Mouse (Mus musculus): ENCODE measurements around the gene Lpin2. TPM values are rescaled to one million over a fixed set of nuclear protein-coding genes. Genes with fewer than 3 reads are reported as not detected.

Gene Lpin2
- total RNA-seq, 2 experiments from 2014 or later = 74.0 to 89.0 TPM

GRCm38 (mm10) chr17:71194906-71195632 lies 12.7 kb downstream of the Lpin2 start:
- intact Hi-C loops (cut with DNase I) = loop anchor here (1.0 kb wide), 1 partner anchor 131 kb away; no protein-coding TSS in a partner anchor
- DNase-seq (ENCODE audit: low spot score in 2 of 2) = no peak

GRCm38 (mm10) chr17:71195633-71196391 lies 13.5 kb downstream of the Lpin2 start:
- no peak for DNase-seq (ENCODE audit: low spot score in 2 of 2)
- intact Hi-C loops (cut with DNase I) = loop anchor here (1.0 kb wide), 1 partner anchor 132 kb away; no protein-coding TSS in a partner anchor

- intact Hi-C loops (cut with DNase I) = no loop called here
- DNase-seq (ENCODE audit: low spot score in 2 of 2) = no peak
Measured at GRCm38 (mm10) chr17:71196415-71196814, 14.1 kb downstream of the Lpin2 start.

GRCm38 (mm10) chr17:71199346-71199745 lies 17.0 kb downstream of the Lpin2 start:
- no peak for DNase-seq (ENCODE audit: low spot score in 2 of 2)
- intact Hi-C loops (cut with DNase I) = no loop called here

- intact Hi-C loops (cut with DNase I) = no loop called here
Measured at GRCm38 (mm10) chr17:71202136-71202535, 19.8 kb downstream of the Lpin2 start.

GRCm38 (mm10) chr17:71203998-71204808 lies 21.8 kb downstream of the Lpin2 start:
- no peak for DNase-seq (ENCODE audit: low spot score in 2 of 2)
- intact Hi-C loops (cut with DNase I) = no loop called here

More at GRCm38 (mm10) chr17:71202136-71202535, 19.8 kb downstream of the Lpin2 start:
- no peak for DNase-seq (ENCODE audit: low spot score in 2 of 2)

GRCm38 (mm10) chr17:71204809-71205091 lies 22.4 kb downstream of the Lpin2 start:
- DNase-seq (ENCODE audit: low spot score in 2 of 2) = no peak
- intact Hi-C loops (cut with DNase I) = no loop called here

GRCm38 (mm10) chr17:71206136-71206893 lies 24.0 kb downstream of the Lpin2 start:
- intact Hi-C loops (cut with DNase I) = no loop called here
- DNase-seq (ENCODE audit: low spot score in 2 of 2) = no peak

GRCm38 (mm10) chr17:71207268-71207667 lies 24.9 kb downstream of the Lpin2 start:
- DNase-seq (ENCODE audit: low spot score in 2 of 2) = no peak
- intact Hi-C loops (cut with DNase I) = no loop called here

- DNase-seq (ENCODE audit: low spot score in 2 of 2) = no peak
- intact Hi-C loops (cut with DNase I) = no loop called here
Measured at GRCm38 (mm10) chr17:71208376-71208775, 26.0 kb downstream of the Lpin2 start.

GRCm38 (mm10) chr17:71208921-71209320 lies 26.6 kb downstream of the Lpin2 start:
- intact Hi-C loops (cut with DNase I) = no loop called here
- DNase-seq (ENCODE audit: low spot score in 2 of 2) = no peak

- DNase-seq (ENCODE audit: low spot score in 2 of 2) = no peak
- intact Hi-C loops (cut with DNase I) = no loop called here
Measured at GRCm38 (mm10) chr17:71209936-71210335, 27.6 kb downstream of the Lpin2 start.

- DNase-seq (ENCODE audit: low spot score in 2 of 2) = no peak
- intact Hi-C loops (cut with DNase I) = no loop called here
Measured at GRCm38 (mm10) chr17:71211962-71212646, 29.7 kb downstream of the Lpin2 start.

GRCm38 (mm10) chr17:71213666-71214065 lies 31.3 kb downstream of the Lpin2 start:
- DNase-seq (ENCODE audit: low spot score in 2 of 2) = no peak

GRCm38 (mm10) chr17:71214514-71215240 lies 32.3 kb downstream of the Lpin2 start:
- intact Hi-C loops (cut with DNase I) = no loop called here
- no peak for DNase-seq (ENCODE audit: low spot score in 2 of 2)

More at GRCm38 (mm10) chr17:71213666-71214065, 31.3 kb downstream of the Lpin2 start:
- intact Hi-C loops (cut with DNase I) = no loop called here

- no peak for DNase-seq (ENCODE audit: low spot score in 2 of 2)
- intact Hi-C loops (cut with DNase I) = no loop called here
Measured at GRCm38 (mm10) chr17:71215241-71215839, 33.0 kb downstream of the Lpin2 start.

GRCm38 (mm10) chr17:71216263-71216662 lies 33.9 kb downstream of the Lpin2 start:
- intact Hi-C loops (cut with DNase I) = no loop called here
- no peak for DNase-seq (ENCODE audit: low spot score in 2 of 2)

GRCm38 (mm10) chr17:71217111-71217685 lies 34.8 kb downstream of the Lpin2 start:
- DNase-seq (ENCODE audit: low spot score in 2 of 2) = no peak
- intact Hi-C loops (cut with DNase I) = no loop called here
